Mouse (Mus musculus) liver, adult 2 months (tissue): ENCODE results near the gene Tubgcp4.

Experiments used
- CTCF ChIP-seq: fragments of 200-500 bp; IDR thresholded peaks from 2 replicates; pipeline ENCODE4 v1.5.1; 2011; ENCODE audit warnings: low read depth, low read length, control low read depth
- POLR2A ChIP-seq: fragments of 200-500 bp; IDR thresholded peaks from 2 replicates; pipeline ENCODE4 v1.6.1; 2011; ENCODE audit warnings: low read length, control low read depth; ENCODE audit not compliant: insufficient read depth; ENCODE audit errors: extremely low read depth

DNA sequence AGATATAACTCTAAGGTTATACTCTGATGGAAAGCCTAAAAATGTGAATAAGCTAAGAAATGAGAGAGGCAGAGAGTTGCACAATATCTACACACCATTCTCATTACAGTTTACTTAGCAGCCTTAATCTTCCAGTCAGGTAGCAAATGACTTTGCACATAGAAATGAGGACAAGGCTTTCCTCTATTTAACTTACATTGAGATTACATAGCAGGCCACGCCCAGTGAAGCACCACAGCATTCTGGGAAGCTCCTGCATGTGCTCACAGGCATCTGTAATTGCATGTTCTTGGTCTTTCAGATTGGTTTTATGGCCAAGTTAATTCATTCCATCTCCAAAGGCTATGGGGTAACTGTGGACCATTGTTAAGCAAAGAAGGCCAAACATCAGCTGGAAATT, 37.6 kb upstream of the Tubgcp4 start:
- TF ChIP-seq CTCF (no peak), POLR2A (no peak)
